Mouse (Mus musculus) thymus, adult 2 months (tissue): ENCODE results near the gene Grem1. TPM values are rescaled to one million over a fixed set of nuclear protein-coding genes. Genes with fewer than 3 reads are reported as not detected.

Experiments used
- DNase-seq: peaks from one replicate; pipeline ENCODE4 v3.0.0; 2021
- H3K27ac ChIP-seq: fragments of 200-500 bp; 2 replicates; pipeline ENCODE4 v1.5.1; 2012; ENCODE audit warnings: low read length, control low read depth; ENCODE audit not compliant: control insufficient read depth, insufficient read depth
- H3K27me3 ChIP-seq: fragments of 200-500 bp; 2 replicates; pipeline ENCODE4 v1.6.1; 2012; ENCODE audit warnings: mild to moderate bottlenecking, low read length, moderate library complexity, mixed read lengths; ENCODE audit not compliant: control insufficient read depth, insufficient read depth
- H3K36me3 ChIP-seq: fragments of 200-500 bp; 2 replicates; pipeline ENCODE4 v1.6.1; 2012; ENCODE audit warnings: mild to moderate bottlenecking, low read length, moderate library complexity; ENCODE audit not compliant: control insufficient read depth, insufficient read depth
- H3K4me1 ChIP-seq: fragments of 200-500 bp; replicated peaks from 2 replicates; pipeline ENCODE4 v1.6.1; 2012; ENCODE audit warnings: low read length; ENCODE audit not compliant: control insufficient read depth, insufficient read depth
- H3K4me3 ChIP-seq: fragments of 200-500 bp; 2 replicates; pipeline ENCODE4 v1.5.1; 2012; ENCODE audit warnings: mild to moderate bottlenecking, low read length, control low read depth, moderate library complexity; ENCODE audit not compliant: control insufficient read depth, insufficient read depth
- CTCF ChIP-seq: fragments of 200-500 bp; IDR thresholded peaks from 2 replicates; pipeline ENCODE4 v1.5.1; 2012; ENCODE audit warnings: mild to moderate bottlenecking, control low read depth, low read length, moderate library complexity, borderline replicate concordance; ENCODE audit not compliant: control insufficient read depth, poor library complexity, insufficient read depth; ENCODE audit errors: extremely low read depth
- POLR2A ChIP-seq: fragments of 200-500 bp; IDR thresholded peaks from 2 replicates; pipeline ENCODE4 v1.6.1; 2012; ENCODE audit warnings: mild to moderate bottlenecking, low read length, control low read depth, moderate library complexity; ENCODE audit not compliant: control insufficient read depth, poor library complexity, insufficient read depth; ENCODE audit errors: extremely low read depth
- WGBS: fragments of 180-500 bp; shearing (Covaris S2); methylation state at CpG from one replicate; pipeline ENCODE4 v1.1.7; 2018; 5-methylcytosine and 5-hydroxymethylcytosine counted together
- polyA plus RNA-seq: library from polyadenylated mRNA; depleted of rRNA; stranded (reverse); fragments of >200 nt; gene quantifications from 2 replicates; pipeline ENCODE4 v1.2.3, GENCODE M21; 2012; rRNA removed

Gene Grem1
- polyA plus RNA-seq, 1 experiment = 0.59 TPM

GRCm38 (mm10) chr2:113714801-113715200, 43.6 kb downstream of the Grem1 start:
- H3K36me3 ChIP-seq = no peaks in the 10 kb centered on the region
- H3K27me3 ChIP-seq = no peaks in the 10 kb centered on the region
- no peak overlapping the region for H3K4me3 ChIP-seq
- H3K27ac ChIP-seq = no peak overlapping the region
- 68% methylated on average over 2 of the region's 2 CpGs for WGBS
- TF ChIP-seq CTCF = no peak
- TF ChIP-seq POLR2A = no peak
- no peak for DNase-seq
- H3K4me1 ChIP-seq = no peaks in the 10 kb centered on the region

- Histone ChIP-seq H3K4me3 (no peak overlapping the region), H3K4me1 (no peaks in the 10 kb centered on the region), H3K27ac (no peak overlapping the region), H3K27me3 (no peaks in the 10 kb centered on the region), H3K36me3 (no peaks in the 10 kb centered on the region)
- TF ChIP-seq CTCF = no peak
- no peak for TF ChIP-seq POLR2A
- DNase-seq = no peak
- WGBS = 84% methylated on average over 2 of the region's 2 CpGs
Measured at GRCm38 (mm10) chr2:113713406-113713805, 45.0 kb downstream of the Grem1 start.

GRCm38 (mm10) chr2:113707507-113707906, 50.9 kb downstream of the Grem1 start:
- 92% methylated on average over 4 of the region's 4 CpGs for WGBS
- H3K27me3 ChIP-seq = no peaks in the 10 kb centered on the region
- TF ChIP-seq CTCF = no peak
- TF ChIP-seq POLR2A = no peak
- H3K27ac ChIP-seq = no peak overlapping the region
- H3K4me3 ChIP-seq = no peak overlapping the region
- no peaks in the 10 kb centered on the region for H3K4me1 ChIP-seq
- no peak for DNase-seq
- no peaks in the 10 kb centered on the region for H3K36me3 ChIP-seq

- 91% methylated on average over 5 of the region's 5 CpGs for WGBS
Measured at GRCm38 (mm10) chr2:113701507-113701906, 56.9 kb downstream of the Grem1 start.

GRCm38 (mm10) chr2:113696647-113697046, 61.8 kb downstream of the Grem1 start:
- TF ChIP-seq CTCF (no peak), POLR2A (no peak)
- no peak for DNase-seq
- WGBS = 97% methylated on average over 5 of the region's 5 CpGs

More at GRCm38 (mm10) chr2:113701507-113701906, 56.9 kb downstream of the Grem1 start:
- no peaks in the 10 kb centered on the region for H3K36me3 ChIP-seq
- H3K4me3 ChIP-seq = no peak overlapping the region
- no peak overlapping the region for H3K27ac ChIP-seq
- no peaks in the 10 kb centered on the region for H3K27me3 ChIP-seq
- no peak for DNase-seq
- H3K4me1 ChIP-seq = no peaks in the 10 kb centered on the region
- TF ChIP-seq CTCF (no peak), POLR2A (no peak)

GRCm38 (mm10) chr2:113696222-113696621, 62.2 kb downstream of the Grem1 start:
- Histone ChIP-seq H3K27ac (no peak overlapping the region), H3K27me3 (no peaks in the 10 kb centered on the region), H3K36me3 (no peaks in the 10 kb centered on the region), H3K4me3 (no peak overlapping the region), H3K4me1 (no peaks in the 10 kb centered on the region)
- 94% methylated on average over 3 of the region's 3 CpGs for WGBS
- no peak for DNase-seq
- TF ChIP-seq CTCF (no peak), POLR2A (no peak)

More at GRCm38 (mm10) chr2:113696647-113697046, 61.8 kb downstream of the Grem1 start:
- Histone ChIP-seq H3K4me1 (no peaks in the 10 kb centered on the region), H3K27me3 (no peaks in the 10 kb centered on the region), H3K4me3 (no peak overlapping the region), H3K27ac (no peak overlapping the region), H3K36me3 (no peaks in the 10 kb centered on the region)

Other genes starting within 250 kb of the Grem1 start
- gene Scg5, start 70.5 kb upstream of the Grem1 start, polyA plus RNA-seq = 2.3 TPM in 2 replicates
- 7.5 and 9.6 TPM in 2 replicates for gene Arhgap11a, start 90.0 kb upstream of the Grem1 start, polyA plus RNA-seq